Comparison of ENCODE assay signal across 9 mouse cellular contexts in genomic region chr19:21630656-21631331, GRCm38 (mm10). TPM values are rescaled to one million over a fixed set of nuclear protein-coding genes. Genes with fewer than 3 reads are reported as not detected.
DNase-seq lines count a peak whose midpoint lies in the region; ATAC-seq and TF ChIP-seq lines count a peak whose summit lies in the region.
"Had no signal": no experiment of that assay in that cellular context is flagged by ENCODE, and none has a peak within 500 bp of the region (broad histone marks: within the 10 kb centered on the region; RNA-seq: fewer than 3 reads in every experiment).

No protein-coding gene starts in this region.

- no peaks in the 10 kb centered on the region for H3K9me3 ChIP-seq in midbrain, embryonic 10.5 days (replicated peaks)
- no peaks in the 10 kb centered on the region for H3K9me3 ChIP-seq in midbrain, embryonic 16.5 days (replicated peaks; ENCODE audit: control insufficient read depth, low read length, poor library complexity, severe bottlenecking)
- H3K9me3 ChIP-seq: megakaryocyte, embryonic 14.5 days had no signal

- peak overlapping the region; percentile 23 for H3K4me3 ChIP-seq in gastrocnemius, adult 2 months
- H3K4me3 ChIP-seq in midbrain, embryonic 10.5 days: no peak overlapping the region
- H3K4me3 ChIP-seq in midbrain, embryonic 16.5 days (ENCODE audit: low read depth, low read length): no peak overlapping the region
- H3K4me3 ChIP-seq: megakaryocyte, embryonic 14.5 days had no signal

- ATAC-seq in midbrain, embryonic 16.5 days: no peak
- peak; percentile 61; the same call in 1 of the 2 replicates for ATAC-seq in monocyte, adult 5-6 weeks (replicated peaks; ENCODE audit: insufficient number of reproducible peaks, low FRiP score, low TSS enrichment, poor library complexity, severe bottlenecking)

- no peak overlapping the region for H3K9ac ChIP-seq in midbrain, embryonic 16.5 days (ENCODE audit: low read depth, low read length)

- intact Hi-C loops in gastrocnemius, adult 2 months (cut with DNase I): no loop called here
- intact Hi-C loops in gastrocnemius, postnatal 14 days (cut with DNase I; ENCODE audit: low total_unique reads): no loop called here

- no peak for TF ChIP-seq CTCF in gastrocnemius, adult 2 months (IDR thresholded peaks at IDR 0.05)

- DNase-seq in gastrocnemius, adult 2 months: no peak
- no peak for DNase-seq in gastrocnemius, postnatal 14 days
- no peak for DNase-seq in midbrain, embryonic 10.5 days (ENCODE audit: low spot score)
- DNase-seq in thymus, postnatal 4 days: peak; percentile 47
- no peak for DNase-seq in layer of hippocampus, postnatal 36 days
- DNase-seq in gastrocnemius, adult 18-20 months (ENCODE audit: low spot score): no peak

- H3K27ac ChIP-seq in gastrocnemius, adult 2 months: peak overlapping the region; percentile 49; the same call in 1 of the 2 replicates
- 0 out of 2 replicates have a peak overlapping the region, but pooled peaks have one; percentile 23 for H3K27ac ChIP-seq in midbrain, embryonic 10.5 days (replicated peaks)
- H3K27ac ChIP-seq in midbrain, embryonic 16.5 days (ENCODE audit: low read length): no peak overlapping the region

- H3K27me3 ChIP-seq in midbrain, embryonic 10.5 days (ENCODE audit: low read depth, poor library complexity, severe bottlenecking): no peaks in the 10 kb centered on the region
- no peaks in the 10 kb centered on the region for H3K27me3 ChIP-seq in midbrain, embryonic 16.5 days (ENCODE audit: control insufficient read depth, insufficient read depth, low read depth, low read length)
- H3K27me3 ChIP-seq: megakaryocyte, embryonic 14.5 days had no signal

- H3K4me2 ChIP-seq in midbrain, embryonic 16.5 days (ENCODE audit: low read length): no peak overlapping the region

- H3K4me1 ChIP-seq in midbrain, embryonic 10.5 days: peaks cover 19% of the 10 kb centered on the region
- H3K4me1 ChIP-seq in midbrain, embryonic 16.5 days (ENCODE audit: control insufficient read depth, insufficient read depth, low read length): no peaks in the 10 kb centered on the region

- 79% methylated on average over 14 of the region's 14 CpGs for WGBS in midbrain, embryonic 10.5 days
- 65% methylated on average over 14 of the region's 14 CpGs for WGBS in midbrain, embryonic 16.5 days

- no peaks in the 10 kb centered on the region for H3K36me3 ChIP-seq in midbrain, embryonic 10.5 days
- no peaks in the 10 kb centered on the region for H3K36me3 ChIP-seq in midbrain, embryonic 16.5 days (ENCODE audit: control insufficient read depth, insufficient read depth, low read length)

RNA-seq across cellular contexts. Expression of gene 1110059E24Rik, which starts 22.0 kb away (rescaled TPM):
- total RNA-seq in gastrocnemius, adult 2 months (2021): 1 to 10 TPM; 7.1 to 9.1 TPM
- total RNA-seq in gastrocnemius, postnatal 14 days (2021): 10 to 100 TPM; 11.9 to 12.2 TPM
- 78.9 and 79.2 TPM in 2 replicates for polyA plus RNA-seq in midbrain, embryonic 10.5 days (2016; fragmentation: Nextera tagmentation; extraction: Ambion mirVana)
- polyA plus RNA-seq in midbrain, embryonic 16.5 days (2015; fragmentation: Nextera tagmentation; extraction: Ambion mirVana): 61.0 and 64.7 TPM in 2 replicates
- 57.5 to 68.2 TPM (median 61.4 TPM) in 3 replicates for total RNA-seq in monocyte, adult 5-6 weeks (2017)
- 10 to 100 TPM; 25.0 to 26.5 TPM for total RNA-seq in layer of hippocampus, postnatal 36 days (2021)
- total RNA-seq in gastrocnemius, adult 18-20 months (2021): 1 to 10 TPM; 7.8 to 8.1 TPM

RNA-seq across cellular contexts. Expression of gene Abhd17b, which starts 22.2 kb away (rescaled TPM):
- 10 to 100 TPM; 20.0 to 20.3 TPM for total RNA-seq in gastrocnemius, adult 2 months (2021)
- 10 to 100 TPM; 20.7 to 23.0 TPM for total RNA-seq in gastrocnemius, postnatal 14 days (2021)
- 36.4 and 38.2 TPM in 2 replicates for polyA plus RNA-seq in midbrain, embryonic 10.5 days (2016; fragmentation: Nextera tagmentation; extraction: Ambion mirVana)
- 35.5 TPM in 2 replicates for polyA plus RNA-seq in midbrain, embryonic 16.5 days (2015; fragmentation: Nextera tagmentation; extraction: Ambion mirVana)
- 45.5 to 64.5 TPM (median 61.5 TPM) in 3 replicates for total RNA-seq in monocyte, adult 5-6 weeks (2017)
- total RNA-seq in layer of hippocampus, postnatal 36 days (2021): 10 to 100 TPM; 44.3 to 48.0 TPM
- 10 to 100 TPM; 15.7 to 17.1 TPM for total RNA-seq in gastrocnemius, adult 18-20 months (2021)
